Mouse (Mus musculus): ENCODE results near the gene Rpp30. TPM values are rescaled to one million over a fixed set of nuclear protein-coding genes. Genes with fewer than 3 reads are reported as not detected.

Rpp30 gene
- polyA plus RNA-seq, 1 experiment, result 4.9 TPM

DNA sequence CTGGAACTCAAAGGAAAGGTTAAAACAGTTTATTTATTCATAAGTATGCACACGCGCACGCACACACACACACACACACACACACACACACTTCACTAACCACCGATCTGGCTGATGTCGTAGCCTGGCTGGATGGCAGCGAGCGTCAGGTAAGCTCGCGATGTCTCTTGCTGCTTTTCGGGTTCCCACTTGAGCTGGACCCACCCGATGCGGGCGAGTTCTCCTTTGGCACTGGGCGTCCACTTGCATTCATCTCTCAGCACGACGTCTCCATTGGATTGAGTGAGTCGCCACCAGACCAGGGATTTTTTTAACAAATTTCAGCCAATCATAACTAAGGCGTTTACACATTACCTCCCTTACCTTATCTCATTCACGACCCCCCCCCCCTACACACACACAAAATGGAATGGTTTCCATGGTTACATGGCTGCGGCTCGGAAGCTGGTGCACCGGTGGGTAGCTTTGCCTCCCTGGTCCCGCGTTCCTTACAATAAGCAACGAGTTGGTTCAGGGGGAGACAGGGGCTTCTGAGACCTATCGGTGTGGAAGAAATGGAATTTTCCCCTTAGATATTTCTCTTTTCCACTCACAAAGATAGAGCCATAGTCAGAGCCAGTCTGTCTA lies 25.9 kb downstream of the Rpp30 start:
- H3K4me1 ChIP-seq (replicated peaks; ENCODE audit: control insufficient read depth, insufficient read depth, low read length), result no peaks in the 10 kb centered on the region
- H3K27me3 ChIP-seq (ENCODE audit: control insufficient read depth, insufficient read depth, low read length), result no peaks in the 10 kb centered on the region
- WGBS, result 91% methylated on average over 26 of the region's 26 CpGs
- H3K4me3 ChIP-seq (ENCODE audit: control insufficient read depth, insufficient read depth, low read length), result no peak overlapping the region
- TF ChIP-seq POLR2A (IDR thresholded peaks at IDR 0.05; ENCODE audit: control insufficient read depth, extremely low read depth, insufficient read depth, low read length, poor library complexity), result no peak
- no peak for TF ChIP-seq CTCF (IDR thresholded peaks at IDR 0.05; ENCODE audit: borderline replicate concordance, control insufficient read depth, extremely low read depth, insufficient read depth, low read length, poor library complexity)
- no peak for DNase-seq
- H3K27ac ChIP-seq (ENCODE audit: control insufficient read depth, insufficient read depth, low read length), result no peak overlapping the region
- H3K36me3 ChIP-seq (ENCODE audit: control insufficient read depth, insufficient read depth, low read length), result no peaks in the 10 kb centered on the region

DNA sequence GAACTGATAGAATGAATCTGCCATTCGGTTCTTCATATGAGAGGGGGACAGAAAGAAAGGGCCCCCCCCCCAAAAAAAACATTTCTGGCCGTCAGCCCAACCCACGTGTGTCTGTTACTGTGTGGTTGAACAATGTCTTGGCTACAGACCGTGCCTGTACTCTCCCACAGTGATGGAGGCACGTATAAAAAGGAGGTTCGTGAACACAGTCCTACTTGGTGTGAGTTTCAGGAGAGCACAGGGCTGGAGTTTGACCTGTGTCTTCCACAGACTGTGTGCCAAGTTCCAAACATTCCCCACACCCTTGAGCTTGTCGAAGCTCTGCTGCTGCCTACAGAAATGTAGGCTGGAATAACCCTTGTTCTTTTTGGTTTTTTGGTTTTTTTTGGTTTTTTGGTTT lies 26.9 kb downstream of the Rpp30 start:
- H3K4me1 ChIP-seq (replicated peaks; ENCODE audit: control insufficient read depth, insufficient read depth, low read length), result no peaks in the 10 kb centered on the region
- DNase-seq, result no peak
- H3K4me3 ChIP-seq (ENCODE audit: control insufficient read depth, insufficient read depth, low read length), result no peak overlapping the region
- TF ChIP-seq CTCF (IDR thresholded peaks at IDR 0.05; ENCODE audit: borderline replicate concordance, control insufficient read depth, extremely low read depth, insufficient read depth, low read length, poor library complexity) (no peak), POLR2A (IDR thresholded peaks at IDR 0.05; ENCODE audit: control insufficient read depth, extremely low read depth, insufficient read depth, low read length, poor library complexity) (no peak)
- 58% methylated on average over 7 of the region's 7 CpGs for WGBS
- no peaks in the 10 kb centered on the region for H3K36me3 ChIP-seq (ENCODE audit: control insufficient read depth, insufficient read depth, low read length)
- no peak overlapping the region for H3K27ac ChIP-seq (ENCODE audit: control insufficient read depth, insufficient read depth, low read length)
- no peaks in the 10 kb centered on the region for H3K27me3 ChIP-seq (ENCODE audit: control insufficient read depth, insufficient read depth, low read length)

DNA sequence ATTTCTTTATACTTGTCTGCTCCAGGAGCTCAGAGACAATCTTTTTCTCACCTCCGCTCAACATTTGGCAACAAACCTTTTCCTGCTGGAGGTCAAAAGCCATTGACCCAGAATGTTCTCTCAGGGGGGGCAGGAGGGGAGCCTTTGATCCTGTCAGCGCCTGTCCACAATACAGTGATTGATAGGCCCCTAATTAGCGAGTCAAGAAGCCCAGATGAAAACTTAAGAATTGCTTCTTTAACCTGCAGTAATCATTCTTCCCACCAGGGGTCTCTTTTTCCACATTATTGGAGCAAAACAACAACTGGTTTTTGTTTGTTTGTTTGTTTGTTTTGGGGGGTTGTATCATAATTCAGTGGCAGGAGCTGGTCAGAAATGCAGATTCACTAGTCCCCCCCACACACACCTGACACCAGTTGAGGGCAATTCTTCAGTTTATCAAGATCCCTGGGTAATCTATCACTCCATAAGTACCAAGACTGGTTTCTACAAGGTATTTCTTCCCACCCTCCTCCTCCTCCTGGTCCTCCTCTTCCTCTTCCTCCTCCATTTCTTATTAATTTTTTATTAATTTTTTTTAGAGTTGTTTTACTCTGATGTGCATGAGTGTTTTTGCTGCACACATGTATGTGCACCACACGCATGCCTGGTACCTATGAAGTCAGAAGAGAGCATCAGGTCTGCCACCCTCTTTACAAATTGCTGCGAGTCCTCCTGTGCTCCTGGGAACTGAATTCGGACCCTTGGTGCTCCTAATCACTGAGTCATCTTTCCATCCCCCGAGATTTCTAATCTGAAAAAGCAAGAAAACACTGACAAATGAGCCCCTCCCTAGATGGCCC lies 27.8 kb downstream of the Rpp30 start:
- no peak overlapping the region for H3K27ac ChIP-seq (ENCODE audit: control insufficient read depth, insufficient read depth, low read length)
- no peak overlapping the region for H3K4me3 ChIP-seq (ENCODE audit: control insufficient read depth, insufficient read depth, low read length)
- TF ChIP-seq CTCF (IDR thresholded peaks at IDR 0.05; ENCODE audit: borderline replicate concordance, control insufficient read depth, extremely low read depth, insufficient read depth, low read length, poor library complexity) (no peak), POLR2A (IDR thresholded peaks at IDR 0.05; ENCODE audit: control insufficient read depth, extremely low read depth, insufficient read depth, low read length, poor library complexity) (no peak)
- H3K27me3 ChIP-seq (ENCODE audit: control insufficient read depth, insufficient read depth, low read length), result no peaks in the 10 kb centered on the region
- no peaks in the 10 kb centered on the region for H3K36me3 ChIP-seq (ENCODE audit: control insufficient read depth, insufficient read depth, low read length)
- WGBS, result 43% methylated on average over 7 of the region's 7 CpGs
- H3K4me1 ChIP-seq (replicated peaks; ENCODE audit: control insufficient read depth, insufficient read depth, low read length), result no peaks in the 10 kb centered on the region
- DNase-seq, result peak; percentile 9

- Histone ChIP-seq H3K4me1 (replicated peaks; ENCODE audit: control insufficient read depth, insufficient read depth, low read length) (no peaks in the 10 kb centered on the region), H3K27ac (ENCODE audit: control insufficient read depth, insufficient read depth, low read length) (no peak overlapping the region), H3K36me3 (ENCODE audit: control insufficient read depth, insufficient read depth, low read length) (no peaks in the 10 kb centered on the region), H3K27me3 (ENCODE audit: control insufficient read depth, insufficient read depth, low read length) (no peaks in the 10 kb centered on the region), H3K4me3 (ENCODE audit: control insufficient read depth, insufficient read depth, low read length) (no peak overlapping the region)
- WGBS, result 71% methylated on average over 17 of the region's 17 CpGs
- no peak for TF ChIP-seq POLR2A (IDR thresholded peaks at IDR 0.05; ENCODE audit: control insufficient read depth, extremely low read depth, insufficient read depth, low read length, poor library complexity)
- no peak for TF ChIP-seq CTCF (IDR thresholded peaks at IDR 0.05; ENCODE audit: borderline replicate concordance, control insufficient read depth, extremely low read depth, insufficient read depth, low read length, poor library complexity)
- no peak for DNase-seq
Measured at GRCm38 (mm10) chr19:36112007-36112406, 28.5 kb downstream of the Rpp30 start.

DNA sequence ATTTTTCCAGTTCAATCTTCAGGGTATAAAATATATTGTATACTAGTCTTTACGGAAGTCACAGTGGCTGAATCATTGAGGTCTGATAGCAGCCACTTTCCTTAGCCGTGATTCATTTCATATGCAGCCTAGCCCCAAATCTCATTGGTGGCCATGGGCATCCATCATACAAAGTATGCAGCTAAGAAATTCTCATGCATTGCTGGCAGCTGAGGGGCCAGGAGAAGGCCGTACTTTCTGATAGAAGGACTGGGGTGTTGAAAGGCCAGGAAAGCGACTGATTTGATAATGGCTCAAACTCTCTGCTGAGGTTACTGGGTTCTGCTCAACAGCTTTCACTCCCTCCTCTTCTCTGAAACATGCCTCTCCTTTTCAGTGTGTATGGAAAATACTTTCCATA lies 32.7 kb downstream of the Rpp30 start:
- TF ChIP-seq CTCF (IDR thresholded peaks at IDR 0.05; ENCODE audit: borderline replicate concordance, control insufficient read depth, extremely low read depth, insufficient read depth, low read length, poor library complexity) (no peak), POLR2A (IDR thresholded peaks at IDR 0.05; ENCODE audit: control insufficient read depth, extremely low read depth, insufficient read depth, low read length, poor library complexity) (no peak)
- 93% methylated on average over 4 of the region's 4 CpGs for WGBS
- Histone ChIP-seq H3K27ac (ENCODE audit: control insufficient read depth, insufficient read depth, low read length) (no peak overlapping the region), H3K36me3 (ENCODE audit: control insufficient read depth, insufficient read depth, low read length) (no peaks in the 10 kb centered on the region), H3K4me3 (ENCODE audit: control insufficient read depth, insufficient read depth, low read length) (no peak overlapping the region), H3K4me1 (replicated peaks; ENCODE audit: control insufficient read depth, insufficient read depth, low read length) (no peaks in the 10 kb centered on the region), H3K27me3 (ENCODE audit: control insufficient read depth, insufficient read depth, low read length) (no peaks in the 10 kb centered on the region)
- DNase-seq, result no peak

DNA sequence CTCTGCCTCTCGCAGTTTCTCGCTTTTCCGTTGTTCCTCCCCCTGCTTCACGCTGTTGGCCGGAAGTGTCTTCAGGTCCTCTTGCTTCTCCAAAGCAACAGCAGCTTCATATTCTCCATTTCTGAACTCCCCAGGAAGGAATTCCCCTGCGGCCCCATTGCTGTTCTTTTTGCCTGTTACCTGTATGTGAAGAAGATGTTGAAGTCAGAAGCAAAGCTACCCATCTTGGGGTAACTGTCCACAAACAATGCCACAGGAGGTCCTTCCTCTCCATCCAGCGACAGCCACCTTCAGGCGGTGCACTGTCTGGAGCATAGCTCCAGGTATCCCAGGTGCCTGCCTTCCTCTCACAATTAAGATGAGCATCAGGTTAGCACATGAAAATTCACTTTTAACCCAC lies 35.7 kb downstream of the Rpp30 start:
- Histone ChIP-seq H3K27ac (ENCODE audit: control insufficient read depth, insufficient read depth, low read length) (no peak overlapping the region), H3K4me1 (replicated peaks; ENCODE audit: control insufficient read depth, insufficient read depth, low read length) (no peaks in the 10 kb centered on the region), H3K4me3 (ENCODE audit: control insufficient read depth, insufficient read depth, low read length) (no peak overlapping the region), H3K27me3 (ENCODE audit: control insufficient read depth, insufficient read depth, low read length) (no peaks in the 10 kb centered on the region), H3K36me3 (ENCODE audit: control insufficient read depth, insufficient read depth, low read length) (no peaks in the 10 kb centered on the region)
- no peak for TF ChIP-seq CTCF (IDR thresholded peaks at IDR 0.05; ENCODE audit: borderline replicate concordance, control insufficient read depth, extremely low read depth, insufficient read depth, low read length, poor library complexity)
- TF ChIP-seq POLR2A (IDR thresholded peaks at IDR 0.05; ENCODE audit: control insufficient read depth, extremely low read depth, insufficient read depth, low read length, poor library complexity), result no peak
- WGBS, result 95% methylated on average over 8 of the region's 8 CpGs
- no peak for DNase-seq

All from thymus, adult 2 months (tissue).